In genomic region chr2:116009097-116009970, GRCm38 (mm10) we compare ENCODE assay signal across 8 mouse cellular contexts. TPM values are rescaled to one million over a fixed set of nuclear protein-coding genes. Genes with fewer than 3 reads are reported as not detected.
DNase-seq lines count a peak whose midpoint lies in the region; ATAC-seq and TF ChIP-seq lines count a peak whose summit lies in the region.
"Had no signal": no experiment of that assay in that cellular context is flagged by ENCODE, and none has a peak within 500 bp of the region (broad histone marks: within the 10 kb centered on the region; RNA-seq: fewer than 3 reads in every experiment).

No protein-coding gene starts in this region.

- H3K4me2 ChIP-seq in lung, postnatal 0 days (replicated peaks; ENCODE audit: low read depth, low read length), result peak overlapping the region; percentile 45
- peak overlapping the region; percentile 33 for H3K4me2 ChIP-seq in hindbrain, embryonic 11.5 days (replicated peaks; ENCODE audit: low read depth, low read length)
- peak overlapping the region; percentile 42 for H3K4me2 ChIP-seq in liver, embryonic 16.5 days (ENCODE audit: low read depth, low read length)

- TF ChIP-seq EP300 in lung, postnatal 0 days (IDR thresholded peaks at IDR 0.05), result no peak

- no peaks in the 10 kb centered on the region for H3K36me3 ChIP-seq in lung, postnatal 0 days (ENCODE audit: insufficient read depth, low read length)
- no peaks in the 10 kb centered on the region for H3K36me3 ChIP-seq in hindbrain, embryonic 11.5 days (ENCODE audit: control insufficient read depth, insufficient read depth, low read length)
- no peaks in the 10 kb centered on the region for H3K36me3 ChIP-seq in liver, embryonic 16.5 days (ENCODE audit: control insufficient read depth, insufficient read depth)

- no peak for TF ChIP-seq CTCF in lung, postnatal 0 days (IDR thresholded peaks at IDR 0.05)

- no peak overlapping the region for H3K27ac ChIP-seq in lung, postnatal 0 days (ENCODE audit: low read length)
- H3K27ac ChIP-seq in hindbrain, embryonic 11.5 days (ENCODE audit: low read depth, low read length), result peak overlapping the region; percentile 43
- no peak overlapping the region for H3K27ac ChIP-seq in liver, embryonic 16.5 days (ENCODE audit: low read length)

- DNase-seq in lung, postnatal 0 days (ENCODE audit: low spot score), result no peak
- DNase-seq in lung, postnatal 14 days, result no peak
- peak; percentile 60 for DNase-seq in hindbrain, embryonic 11.5 days (ENCODE audit: low spot score)
- peak; percentile 60 for DNase-seq in telencephalon, adult 2 months (ENCODE audit: low read depth, low spot score)
- DNase-seq in spleen, postnatal 14 days (ENCODE audit: low spot score in 2 of 2), result no peak
- DNase-seq in urinary bladder, adult 18-20 months (ENCODE audit: low spot score in 2 of 2), result no peak
- DNase-seq: adrenal gland, adult 2 months had no signal

- 0 out of 2 replicates have a peak overlapping the region, but pooled peaks have one; percentile 14 for H3K4me3 ChIP-seq in lung, postnatal 0 days (ENCODE audit: low read depth, low read length)
- peak overlapping the region; percentile 20; the same call in 1 of the 2 replicates for H3K4me3 ChIP-seq in hindbrain, embryonic 11.5 days (ENCODE audit: low read depth, low read length)
- peak overlapping the region; percentile 35 for H3K4me3 ChIP-seq in liver, embryonic 16.5 days (ENCODE audit: low read depth, low read length)

- no peaks in the 10 kb centered on the region for H3K9me3 ChIP-seq in lung, postnatal 0 days (ENCODE audit: low read length)
- no peaks in the 10 kb centered on the region for H3K9me3 ChIP-seq in hindbrain, embryonic 11.5 days (ENCODE audit: control insufficient read depth, low read length)
- H3K9me3 ChIP-seq in liver, embryonic 16.5 days (replicated peaks; ENCODE audit: control insufficient read depth, low read length), result no peaks in the 10 kb centered on the region

- ATAC-seq in lung, postnatal 0 days, result no peak
- peak; percentile 84 for ATAC-seq in hindbrain, embryonic 11.5 days (ENCODE audit: low FRiP score)
- ATAC-seq in liver, embryonic 16.5 days (ENCODE audit: low read depth), result no peak

- no peaks in the 10 kb centered on the region for H3K4me1 ChIP-seq in lung, postnatal 0 days (ENCODE audit: insufficient read depth, low read depth, low read length)
- peaks cover 9% of the 10 kb centered on the region; the same call in 1 of the 2 replicates for H3K4me1 ChIP-seq in hindbrain, embryonic 11.5 days (replicated peaks; ENCODE audit: control insufficient read depth, insufficient read depth, low read length)
- no peaks in the 10 kb centered on the region for H3K4me1 ChIP-seq in liver, embryonic 16.5 days (ENCODE audit: control insufficient read depth, low read depth, low read length)

- H3K27me3 ChIP-seq in lung, postnatal 0 days (replicated peaks; ENCODE audit: insufficient read depth, low read length), result no peaks in the 10 kb centered on the region
- H3K27me3 ChIP-seq in hindbrain, embryonic 11.5 days (ENCODE audit: control insufficient read depth, insufficient read depth, low read length), result no peaks in the 10 kb centered on the region
- no peaks in the 10 kb centered on the region for H3K27me3 ChIP-seq in liver, embryonic 16.5 days (ENCODE audit: control insufficient read depth, insufficient read depth, low read depth, low read length)

- H3K9ac ChIP-seq in lung, postnatal 0 days (replicated peaks; ENCODE audit: low read depth), result no peak overlapping the region
- peak overlapping the region; percentile 54 for H3K9ac ChIP-seq in hindbrain, embryonic 11.5 days (ENCODE audit: low read depth, low read length)
- H3K9ac ChIP-seq in liver, embryonic 16.5 days (ENCODE audit: low read depth, low read length), result no peak overlapping the region

- WGBS in lung, postnatal 0 days, result 44% methylated on average over 20 of the region's 20 CpGs
- 12% methylated on average over 20 of the region's 20 CpGs for WGBS in hindbrain, embryonic 11.5 days
- 25% methylated on average over 20 of the region's 20 CpGs for WGBS in liver, embryonic 16.5 days (ENCODE audit: insufficient replicate concordance)

RNA-seq across cellular contexts. Expression of gene Meis2, which starts 56.3 kb away (rescaled TPM):
- polyA plus RNA-seq in lung, postnatal 0 days (2015; fragmentation: Nextera tagmentation; extraction: Ambion mirVana), result 12.0 and 16.2 TPM in 2 replicates
- polyA plus RNA-seq in hindbrain, embryonic 11.5 days (2014; fragmentation: Nextera tagmentation; extraction: Ambion mirVana), result 121 and 142 TPM in 2 replicates
- 1.1 and 1.6 TPM in 2 replicates for polyA plus RNA-seq in liver, embryonic 16.5 days (2015; fragmentation: Nextera tagmentation; extraction: Ambion mirVana)

Comparison
In these comparisons a context has a peak if more than half of its experiments do, and no peak if none do; other contexts are left out.
1. DNase-seq: peak in hindbrain, embryonic 11.5 days (single experiment) and telencephalon, adult 2 months (single experiment); none in lung, postnatal 0 days (single experiment), lung, postnatal 14 days (single experiment), spleen, postnatal 14 days (0 of 2) and urinary bladder, adult 18-20 months (0 of 2).
2. Peak in every context shown above with its lines, with median percentiles within 50 percentile points of each other: H3K4me2 ChIP-seq and H3K4me3 ChIP-seq.